Mouse (Mus musculus) testis, adult 2 months (tissue): ENCODE data around the gene Cisd3.

Source experiments
- CTCF ChIP-seq: fragments of 200-500 bp; IDR thresholded peaks from 2 replicates; pipeline ENCODE4 v1.5.1; 2012; ENCODE audit warnings: low read depth, mild to moderate bottlenecking, inconsistent platforms, low read length, moderate library complexity; ENCODE audit not compliant: control insufficient read depth, insufficient read depth, insufficient replicate concordance
- POLR2A ChIP-seq: fragments of 200-500 bp; IDR thresholded peaks from 2 replicates; pipeline ENCODE4 v1.6.1; 2012; ENCODE audit warnings: low read depth, mild to moderate bottlenecking, inconsistent platforms, low read length, moderate library complexity; ENCODE audit not compliant: control insufficient read depth

- TF ChIP-seq POLR2A (no peak), CTCF (no peak)
Measured at GRCm38 (mm10) chr11:97694921-97695711, 9.5 kb downstream of the Cisd3 start.
